Mouse (Mus musculus): ENCODE data around the gene Hacl1.

The Hacl1 gene

GRCm38 (mm10) chr14:31574903-31575665 is 66.0 kb downstream of the Hacl1 start:
- no peak for DNase-seq (ENCODE audit: low read depth, low spot score)

GRCm38 (mm10) chr14:31572561-31573175 is 68.4 kb downstream of the Hacl1 start:
- DNase-seq (ENCODE audit: low read depth, low spot score), result no peak

GRCm38 (mm10) chr14:31571419-31571818 is 69.7 kb downstream of the Hacl1 start:
- DNase-seq (ENCODE audit: low read depth, low spot score), result no peak

- no peak for DNase-seq (ENCODE audit: low read depth, low spot score)
These were observed 70.7 kb downstream of the Hacl1 start for GRCm38 (mm10) chr14:31570131-31570951.

GRCm38 (mm10) chr14:31569151-31569631 is 71.9 kb downstream of the Hacl1 start:
- peak; percentile 17 for DNase-seq (ENCODE audit: low read depth, low spot score)

- DNase-seq (ENCODE audit: low read depth, low spot score), result no peak
These were observed 75.4 kb downstream of the Hacl1 start for GRCm38 (mm10) chr14:31565478-31566212.

- peak; percentile 17 for DNase-seq (ENCODE audit: low read depth, low spot score)
These were observed 76.5 kb downstream of the Hacl1 start for GRCm38 (mm10) chr14:31564452-31565179.

- DNase-seq (ENCODE audit: low read depth, low spot score), result no peak
These were observed 80.2 kb downstream of the Hacl1 start for GRCm38 (mm10) chr14:31560886-31561285.

GRCm38 (mm10) chr14:31559216-31559615 is 81.9 kb downstream of the Hacl1 start:
- no peak for DNase-seq (ENCODE audit: low read depth, low spot score)

- DNase-seq (ENCODE audit: low read depth, low spot score), result no peak
These were observed 83.3 kb downstream of the Hacl1 start for GRCm38 (mm10) chr14:31557784-31558183.

- no peak for DNase-seq (ENCODE audit: low read depth, low spot score)
These were observed 83.8 kb downstream of the Hacl1 start for GRCm38 (mm10) chr14:31557273-31557672.

- no peak for DNase-seq (ENCODE audit: low read depth, low spot score)
These were observed 84.4 kb downstream of the Hacl1 start for GRCm38 (mm10) chr14:31556526-31557260.

GRCm38 (mm10) chr14:31555963-31556434 is 85.1 kb downstream of the Hacl1 start:
- DNase-seq (ENCODE audit: low read depth, low spot score), result no peak

- no peak for DNase-seq (ENCODE audit: low read depth, low spot score)
These were observed 86.1 kb downstream of the Hacl1 start for GRCm38 (mm10) chr14:31555021-31555420.

Measured in 3T3-L1 (cell line).